Mouse (Mus musculus) layer of hippocampus, adult 9-10 months (tissue): ENCODE data around the gene Chrm4.
A peak's percentile ranks its signal among the peaks of the same experiment; 100 is the strongest.

Source experiments
- DNase-seq: peaks from one replicate; pipeline ENCODE4 v3.0.0; 2022; ENCODE audit warnings: low spot score

Chrm4 gene

GRCm38 (mm10) chr2:91944170-91944950 is 17.3 kb downstream of the Chrm4 start:
- no peak for DNase-seq

GRCm38 (mm10) chr2:91945483-91945882 is 18.4 kb downstream of the Chrm4 start, which contains the start of gene Gm9821:
Gene Gm9821, plus strand, starts transcription at chr2:91945703.
- DNase-seq = no peak

GRCm38 (mm10) chr2:91946836-91947235 is 19.8 kb downstream of the Chrm4 start:
- no peak for DNase-seq

GRCm38 (mm10) chr2:91947397-91948150 is 20.5 kb downstream of the Chrm4 start:
- no peak for DNase-seq

GRCm38 (mm10) chr2:91948151-91948509 is 21.1 kb downstream of the Chrm4 start:
- DNase-seq = no peak

- no peak for DNase-seq
These were observed 21.8 kb downstream of the Chrm4 start for GRCm38 (mm10) chr2:91948792-91949241.

GRCm38 (mm10) chr2:91949411-91950274 is 22.6 kb downstream of the Chrm4 start:
- no peak for DNase-seq

GRCm38 (mm10) chr2:91950275-91951085 is 23.4 kb downstream of the Chrm4 start:
- no peak for DNase-seq

- DNase-seq = no peak
These were observed 26.8 kb downstream of the Chrm4 start for GRCm38 (mm10) chr2:91953825-91954224.

- no peak for DNase-seq
These were observed 28.1 kb downstream of the Chrm4 start for GRCm38 (mm10) chr2:91955121-91955591.

- DNase-seq = no peak
These were observed 28.8 kb downstream of the Chrm4 start for GRCm38 (mm10) chr2:91955875-91956274.

- DNase-seq = peak; percentile 77
These were observed 30.0 kb downstream of the Chrm4 start for GRCm38 (mm10) chr2:91957096-91957495.

GRCm38 (mm10) chr2:91958049-91958448 is 31.0 kb downstream of the Chrm4 start:
- no peak for DNase-seq

GRCm38 (mm10) chr2:91958701-91959457 is 31.8 kb downstream of the Chrm4 start:
- DNase-seq = no peak

GRCm38 (mm10) chr2:91959544-91960410 is 32.7 kb downstream of the Chrm4 start:
- no peak for DNase-seq

GRCm38 (mm10) chr2:91960459-91960858 is 33.4 kb downstream of the Chrm4 start:
- DNase-seq = no peak

- no peak for DNase-seq
These were observed 35.1 kb downstream of the Chrm4 start for GRCm38 (mm10) chr2:91961901-91962761.

- no peak for DNase-seq
These were observed 35.9 kb downstream of the Chrm4 start for GRCm38 (mm10) chr2:91962864-91963401.
